Mouse (Mus musculus): ENCODE data around the gene Gpr153.

DNA sequence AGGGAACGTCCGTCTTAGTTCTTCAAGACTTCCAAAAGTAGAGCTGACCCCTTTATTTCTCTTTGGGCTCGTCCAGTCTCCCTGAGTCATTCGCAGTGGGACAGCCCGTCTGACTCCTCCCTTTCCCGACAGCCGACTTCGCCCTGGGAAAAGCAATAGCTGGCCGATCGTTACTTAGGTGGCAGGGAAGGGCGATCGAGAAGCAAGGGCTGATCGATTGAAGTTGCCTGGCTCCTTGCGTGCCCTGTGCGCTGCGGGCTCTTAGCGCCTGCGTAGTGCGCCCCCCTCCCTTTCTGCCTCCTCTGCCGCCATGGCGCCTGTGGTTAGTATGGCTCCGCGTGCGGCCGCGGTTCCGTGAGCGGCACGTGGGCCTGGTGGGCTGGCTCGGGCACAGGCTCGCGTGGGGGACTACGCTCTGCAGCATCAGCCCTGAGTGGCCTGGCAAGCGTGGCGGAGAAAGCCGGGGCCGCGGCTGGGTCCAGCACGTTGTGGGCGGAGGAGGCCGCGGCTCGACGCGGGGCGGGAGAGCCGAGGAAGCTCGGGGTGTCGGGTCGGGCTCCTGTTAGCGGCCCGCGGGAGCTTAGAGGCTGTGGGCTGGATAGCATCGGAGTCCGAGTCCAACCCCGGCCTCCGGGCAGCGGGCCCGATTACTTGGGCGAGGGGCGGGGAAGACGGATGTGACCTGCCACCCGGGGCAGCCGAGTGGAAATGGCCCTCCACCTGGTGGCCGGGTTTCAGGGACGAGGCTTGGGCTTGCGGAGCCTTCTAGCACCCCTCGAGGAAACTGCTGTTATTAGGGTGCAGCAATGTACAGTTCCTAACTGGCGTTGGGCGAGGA is 51.8 kb downstream of the Gpr153 start, which contains the start of gene Rpl22:
- TF ChIP-seq E2F4 (IDR thresholded peaks at IDR 0.05; ENCODE audit: insufficient replicate concordance, low read depth, low read length) = no peak; the same call in 1 of the 2 replicates
- no peak for TF ChIP-seq ZKSCAN1 (IDR thresholded peaks at IDR 0.05; ENCODE audit: borderline replicate concordance, low read depth, low read length)
- no peak for TF ChIP-seq EP300 (IDR thresholded peaks at IDR 0.05; ENCODE audit: low read length)
- TF ChIP-seq ZC3H11A (IDR thresholded peaks at IDR 0.05; ENCODE audit: low read depth, low read length) = no peak

Measured in CH12.LX (cell line).